Mouse (Mus musculus): ENCODE data around the gene Smc3. TPM values are rescaled to one million over a fixed set of nuclear protein-coding genes. Genes with fewer than 3 reads are reported as not detected.
A peak's percentile ranks its signal among the peaks of the same experiment; 100 is the strongest.

The Smc3 gene
- polyA plus RNA-seq, 1 experiment from 2014 or later, result 76.0 TPM

- 11% methylated on average over 11 of the region's 11 CpGs for WGBS
- H3K9ac ChIP-seq (replicated peaks), result no peak overlapping the region
These were observed 32.3 kb upstream of the Smc3 start for GRCm38 (mm10) chr19:53567864-53568263.

GRCm38 (mm10) chr19:53568553-53568952 lies 31.6 kb upstream of the Smc3 start:
- no peaks in the 10 kb centered on the region for H3K9me3 ChIP-seq
- H3K27me3 ChIP-seq, result no peaks in the 10 kb centered on the region
- 0 out of 2 replicates have a peak, but pooled peaks cover 3% of the 10 kb centered on the region for H3K4me1 ChIP-seq (replicated peaks)
- no peak overlapping the region for H3K4me3 ChIP-seq (replicated peaks)
- no peak overlapping the region for H3K9ac ChIP-seq (replicated peaks)
- WGBS, result 85% methylated on average over 3 of the region's 3 CpGs
- no peak overlapping the region for H3K4me2 ChIP-seq (replicated peaks)
- no peak for ATAC-seq
- no peak overlapping the region for H3K27ac ChIP-seq
- no peaks in the 10 kb centered on the region for H3K36me3 ChIP-seq

More at GRCm38 (mm10) chr19:53567864-53568263, 32.3 kb upstream of the Smc3 start:
- H3K27me3 ChIP-seq, result no peaks in the 10 kb centered on the region
- ATAC-seq, result 0 out of 2 replicates have a peak, but pooled peaks have one; percentile 43
- H3K4me1 ChIP-seq (replicated peaks), result 0 out of 2 replicates have a peak, but pooled peaks cover 3% of the 10 kb centered on the region
- H3K4me2 ChIP-seq (replicated peaks), result peak overlapping the region; percentile 11
- no peak overlapping the region for H3K27ac ChIP-seq
- no peaks in the 10 kb centered on the region for H3K9me3 ChIP-seq
- H3K36me3 ChIP-seq, result no peaks in the 10 kb centered on the region
- H3K4me3 ChIP-seq (replicated peaks), result no peak overlapping the region

GRCm38 (mm10) chr19:53571056-53571455 lies 29.1 kb upstream of the Smc3 start:
- Histone ChIP-seq H3K4me1 (replicated peaks) (0 out of 2 replicates have a peak, but pooled peaks cover 3% of the 10 kb centered on the region), H3K36me3 (no peaks in the 10 kb centered on the region), H3K4me3 (replicated peaks) (no peak overlapping the region), H3K4me2 (replicated peaks) (no peak overlapping the region), H3K9me3 (no peaks in the 10 kb centered on the region), H3K9ac (replicated peaks) (no peak overlapping the region), H3K27ac (no peak overlapping the region), H3K27me3 (no peaks in the 10 kb centered on the region)
- ATAC-seq, result no peak
- WGBS, result 92% methylated on average over 4 of the region's 4 CpGs

GRCm38 (mm10) chr19:53571501-53572428 lies 28.4 kb upstream of the Smc3 start:
- Histone ChIP-seq H3K4me2 (replicated peaks) (no peak overlapping the region), H3K27ac (no peak overlapping the region), H3K9me3 (no peaks in the 10 kb centered on the region), H3K4me1 (replicated peaks) (0 out of 2 replicates have a peak, but pooled peaks cover 3% of the 10 kb centered on the region), H3K9ac (replicated peaks) (no peak overlapping the region), H3K36me3 (no peaks in the 10 kb centered on the region), H3K4me3 (replicated peaks) (no peak overlapping the region), H3K27me3 (no peaks in the 10 kb centered on the region)
- ATAC-seq, result no peak
- WGBS, result 87% methylated on average over 18 of the region's 18 CpGs

GRCm38 (mm10) chr19:53572607-53573006 lies 27.6 kb upstream of the Smc3 start:
- Histone ChIP-seq H3K9ac (replicated peaks) (no peak overlapping the region), H3K27me3 (no peaks in the 10 kb centered on the region), H3K36me3 (no peaks in the 10 kb centered on the region), H3K4me1 (replicated peaks) (peaks cover 9% of the 10 kb centered on the region; the same call in 1 of the 2 replicates), H3K9me3 (no peaks in the 10 kb centered on the region), H3K27ac (no peak overlapping the region), H3K4me3 (replicated peaks) (no peak overlapping the region), H3K4me2 (replicated peaks) (no peak overlapping the region)
- WGBS, result 87% methylated on average over 12 of the region's 12 CpGs
- ATAC-seq, result no peak

- H3K27ac ChIP-seq, result no peak overlapping the region
- H3K9me3 ChIP-seq, result no peaks in the 10 kb centered on the region
- no peak for ATAC-seq
- WGBS, result 94% methylated on average over 3 of the region's 3 CpGs
- no peak overlapping the region for H3K9ac ChIP-seq (replicated peaks)
- no peaks in the 10 kb centered on the region for H3K36me3 ChIP-seq
- H3K4me3 ChIP-seq (replicated peaks), result no peak overlapping the region
- H3K4me2 ChIP-seq (replicated peaks), result no peak overlapping the region
- H3K27me3 ChIP-seq, result no peaks in the 10 kb centered on the region
- H3K4me1 ChIP-seq (replicated peaks), result peaks cover 6% of the 10 kb centered on the region; the same call in 1 of the 2 replicates
These were observed 27.0 kb upstream of the Smc3 start for GRCm38 (mm10) chr19:53573151-53573550.

- 42% methylated on average over 8 of the region's 8 CpGs for WGBS
- Histone ChIP-seq H3K4me3 (replicated peaks) (no peak overlapping the region), H3K27me3 (no peaks in the 10 kb centered on the region), H3K36me3 (no peaks in the 10 kb centered on the region), H3K9ac (replicated peaks) (no peak overlapping the region), H3K4me2 (replicated peaks) (no peak overlapping the region), H3K4me1 (replicated peaks) (peaks cover 10% of the 10 kb centered on the region; the same call in 1 of the 2 replicates), H3K27ac (no peak overlapping the region), H3K9me3 (no peaks in the 10 kb centered on the region)
- ATAC-seq, result no peak
These were observed 26.1 kb upstream of the Smc3 start for GRCm38 (mm10) chr19:53574131-53574530.

GRCm38 (mm10) chr19:53574546-53574945 lies 25.7 kb upstream of the Smc3 start:
- WGBS, result 89% methylated on average over 7 of the region's 7 CpGs
- H3K9me3 ChIP-seq, result no peaks in the 10 kb centered on the region
- H3K27ac ChIP-seq, result no peak overlapping the region
- H3K4me2 ChIP-seq (replicated peaks), result no peak overlapping the region
- H3K36me3 ChIP-seq, result no peaks in the 10 kb centered on the region
- ATAC-seq, result no peak
- H3K4me1 ChIP-seq (replicated peaks), result peaks cover 10% of the 10 kb centered on the region; the same call in 1 of the 2 replicates
- no peak overlapping the region for H3K4me3 ChIP-seq (replicated peaks)
- no peak overlapping the region for H3K9ac ChIP-seq (replicated peaks)
- no peaks in the 10 kb centered on the region for H3K27me3 ChIP-seq

- no peaks in the 10 kb centered on the region for H3K36me3 ChIP-seq
- WGBS, result 83% methylated on average over 4 of the region's 4 CpGs
- H3K4me3 ChIP-seq (replicated peaks), result no peak overlapping the region
- H3K27ac ChIP-seq, result no peak overlapping the region
- H3K4me1 ChIP-seq (replicated peaks), result peaks cover 10% of the 10 kb centered on the region; the same call in 1 of the 2 replicates
- no peaks in the 10 kb centered on the region for H3K9me3 ChIP-seq
- H3K27me3 ChIP-seq, result no peaks in the 10 kb centered on the region
- no peak overlapping the region for H3K4me2 ChIP-seq (replicated peaks)
- no peak overlapping the region for H3K9ac ChIP-seq (replicated peaks)
- ATAC-seq, result no peak
These were observed 24.7 kb upstream of the Smc3 start for GRCm38 (mm10) chr19:53575296-53576010.

GRCm38 (mm10) chr19:53576061-53576460 lies 24.1 kb upstream of the Smc3 start:
- no peaks in the 10 kb centered on the region for H3K36me3 ChIP-seq
- WGBS, result 86% methylated on average over 7 of the region's 7 CpGs

GRCm38 (mm10) chr19:53577025-53577800 lies 23.0 kb upstream of the Smc3 start:
- no peak for ATAC-seq
- no peak overlapping the region for H3K27ac ChIP-seq
- H3K27me3 ChIP-seq, result no peaks in the 10 kb centered on the region
- no peak overlapping the region for H3K4me3 ChIP-seq (replicated peaks)
- WGBS, result 40% methylated on average over 11 of the region's 11 CpGs
- no peaks in the 10 kb centered on the region for H3K36me3 ChIP-seq
- peaks cover 10% of the 10 kb centered on the region; the same call in 1 of the 2 replicates for H3K4me1 ChIP-seq (replicated peaks)
- H3K4me2 ChIP-seq (replicated peaks), result no peak overlapping the region
- no peaks in the 10 kb centered on the region for H3K9me3 ChIP-seq
- peak overlapping the region; percentile 19; the same call in 1 of the 2 replicates for H3K9ac ChIP-seq (replicated peaks)

More at GRCm38 (mm10) chr19:53576061-53576460, 24.1 kb upstream of the Smc3 start:
- no peak overlapping the region for H3K4me2 ChIP-seq (replicated peaks)
- H3K9ac ChIP-seq (replicated peaks), result no peak overlapping the region
- no peak overlapping the region for H3K27ac ChIP-seq
- peaks cover 10% of the 10 kb centered on the region; the same call in 1 of the 2 replicates for H3K4me1 ChIP-seq (replicated peaks)
- no peaks in the 10 kb centered on the region for H3K27me3 ChIP-seq
- H3K9me3 ChIP-seq, result no peaks in the 10 kb centered on the region
- ATAC-seq, result no peak
- H3K4me3 ChIP-seq (replicated peaks), result no peak overlapping the region
